Mouse (Mus musculus) lung, postnatal 0 days (tissue): ENCODE measurements around the gene Cacna1s.

Experiments used
- CTCF ChIP-seq: IDR thresholded peaks from 2 replicates; pipeline ENCODE4 v1.5.1; 2016; ENCODE audit warnings: antibody characterized with exemption, mild to moderate bottlenecking
- EP300 ChIP-seq: IDR thresholded peaks from 2 replicates; pipeline ENCODE4 v1.6.1; 2016; ENCODE audit warnings: antibody characterized with exemption, mild to moderate bottlenecking, control low read depth

DNA sequence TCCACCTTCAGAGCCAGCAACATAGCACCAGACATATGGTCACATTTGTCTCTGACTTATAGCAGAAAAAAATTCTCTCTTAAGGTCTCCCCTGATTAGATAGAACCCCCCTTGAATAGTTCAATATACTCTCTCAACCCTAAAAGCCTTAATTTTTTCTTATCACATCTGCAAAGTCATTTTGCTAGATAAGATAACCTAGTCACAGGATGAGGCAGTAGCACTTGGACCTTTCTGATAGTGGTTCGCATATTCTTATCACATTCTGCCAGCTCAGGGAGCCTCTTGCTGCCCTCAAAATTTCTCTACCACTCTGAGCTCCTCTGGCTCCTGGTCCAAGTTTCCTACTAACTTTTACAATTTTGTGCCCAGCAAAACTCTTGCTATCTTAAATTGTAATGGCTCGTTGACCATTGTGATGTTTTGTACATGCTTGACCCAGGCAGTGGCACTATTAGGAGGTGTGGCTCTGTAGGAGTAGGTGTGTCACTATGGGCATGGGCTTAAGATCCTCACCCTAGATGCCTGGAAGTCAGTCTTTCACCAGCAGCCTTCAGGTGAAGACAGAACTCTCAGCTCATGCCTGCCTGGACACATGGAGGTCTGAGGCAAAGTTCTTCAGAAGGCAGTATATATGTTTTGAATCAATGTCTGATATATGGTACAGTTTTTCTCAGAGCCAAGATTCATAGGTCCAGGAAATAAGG is 37.6 kb upstream of the Cacna1s start:
- TF ChIP-seq CTCF (no peak), EP300 (no peak)
